Mouse (Mus musculus) lung, postnatal 14 days (tissue): Measurements from ENCODE around the gene Srek1ip1.

Experiments used
- DNase-seq: peaks from one replicate; pipeline ENCODE4 v3.0.0; 2021

Srek1ip1 gene

DNA sequence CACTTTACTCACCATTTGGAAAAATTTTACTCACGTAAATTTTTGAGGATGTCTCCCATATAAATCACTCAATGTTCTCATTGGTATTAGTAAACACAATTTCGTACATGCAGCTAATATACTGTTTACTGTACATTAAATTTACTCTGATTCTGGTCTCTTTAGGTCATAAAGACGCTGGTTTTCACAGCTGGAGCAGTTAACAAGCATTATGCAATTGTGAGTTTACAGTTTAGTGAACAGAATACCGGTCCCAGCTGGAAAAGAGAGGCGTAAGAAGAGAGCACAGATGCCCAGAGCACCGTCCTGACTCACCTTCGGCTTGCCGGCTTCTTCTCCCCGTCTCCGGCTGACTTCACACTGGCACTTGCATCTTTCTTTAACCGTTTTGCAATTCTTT, at the start of gene Srek1ip1:
Gene Srek1ip1 (plus strand): TSS at position 301 of the 400 bp plus-strand sequence.
- no peak for DNase-seq

DNA sequence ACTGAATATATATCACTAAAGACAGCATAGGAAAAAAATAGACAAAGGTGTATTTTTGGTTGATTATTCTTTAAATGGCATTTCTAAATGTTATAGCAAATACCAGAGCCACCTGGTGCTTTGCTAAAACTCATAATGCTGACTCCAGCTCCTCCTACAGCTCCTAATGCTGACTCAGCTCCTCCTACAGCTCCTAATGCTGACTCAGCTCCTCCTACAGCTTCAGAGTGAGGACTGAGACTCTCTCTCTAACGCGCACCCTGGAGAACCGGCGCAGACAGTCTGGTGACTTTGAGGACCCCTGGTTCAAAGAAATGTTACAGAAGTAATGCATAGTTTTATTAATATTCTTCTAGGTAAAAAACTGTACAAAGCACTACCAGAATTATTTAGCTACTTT, 49.4 kb upstream of the Srek1ip1 start:
- DNase-seq, result no peak

DNA sequence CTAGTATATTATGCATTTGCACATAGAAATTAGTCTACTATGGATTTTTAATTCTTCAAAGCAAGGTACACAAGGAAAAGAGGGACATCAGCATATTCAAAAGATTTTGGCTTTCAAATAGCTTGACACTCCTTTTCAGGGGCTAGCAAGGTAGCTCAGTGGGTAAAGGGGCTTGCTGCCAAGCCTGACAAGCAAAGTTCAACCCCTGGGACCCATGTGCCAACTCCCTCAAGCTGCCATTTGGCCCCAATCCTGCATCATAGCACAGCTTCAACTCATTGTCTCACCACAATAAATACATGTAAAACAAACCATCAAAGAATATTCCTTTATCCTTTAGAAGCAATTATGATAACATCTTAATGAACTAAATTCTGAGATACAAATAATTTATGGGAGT, 45.3 kb upstream of the Srek1ip1 start:
- no peak for DNase-seq

DNA sequence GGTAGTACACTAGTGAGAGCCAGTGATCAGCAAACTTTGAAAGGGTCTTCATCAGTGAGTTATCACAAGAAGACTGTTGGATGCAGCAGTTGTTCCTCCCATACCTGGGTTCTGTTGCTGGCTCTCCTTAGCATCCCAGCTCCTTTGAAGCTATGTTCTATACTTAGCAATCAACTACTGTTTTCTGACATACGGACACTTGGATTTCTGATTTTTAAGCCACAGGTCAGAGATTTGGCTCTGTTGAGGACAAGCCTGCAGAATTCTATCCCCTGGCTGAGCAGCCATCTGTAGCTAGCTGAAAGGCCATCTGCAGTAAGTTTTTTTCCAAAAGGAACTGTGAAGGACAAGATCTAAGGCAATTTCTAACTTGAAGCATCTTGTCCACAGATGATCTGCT, 32.9 kb upstream of the Srek1ip1 start:
- DNase-seq, result no peak

GRCm38 (mm10) chr13:104762401-104762800, 29.9 kb upstream of the Srek1ip1 start:
- no peak for DNase-seq

DNA sequence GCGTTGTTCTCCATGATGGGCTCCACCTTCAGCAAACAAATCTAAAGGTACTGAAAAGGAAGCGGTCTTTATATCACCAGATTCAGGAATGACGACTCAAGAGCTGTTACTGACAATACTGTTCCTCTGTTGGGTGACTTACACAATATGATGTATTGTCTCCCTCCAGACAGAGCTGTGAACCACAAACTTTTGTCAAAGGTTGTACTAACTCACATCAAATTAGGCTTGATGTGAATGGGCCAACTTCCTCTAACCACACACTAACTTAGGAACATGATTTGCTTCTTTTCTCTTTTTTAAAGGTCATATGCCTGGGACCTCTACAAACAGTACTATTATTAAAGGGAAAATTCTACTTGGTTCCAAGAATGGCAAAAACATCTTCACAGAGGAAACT, 29.1 kb upstream of the Srek1ip1 start:
- no peak for DNase-seq

DNA sequence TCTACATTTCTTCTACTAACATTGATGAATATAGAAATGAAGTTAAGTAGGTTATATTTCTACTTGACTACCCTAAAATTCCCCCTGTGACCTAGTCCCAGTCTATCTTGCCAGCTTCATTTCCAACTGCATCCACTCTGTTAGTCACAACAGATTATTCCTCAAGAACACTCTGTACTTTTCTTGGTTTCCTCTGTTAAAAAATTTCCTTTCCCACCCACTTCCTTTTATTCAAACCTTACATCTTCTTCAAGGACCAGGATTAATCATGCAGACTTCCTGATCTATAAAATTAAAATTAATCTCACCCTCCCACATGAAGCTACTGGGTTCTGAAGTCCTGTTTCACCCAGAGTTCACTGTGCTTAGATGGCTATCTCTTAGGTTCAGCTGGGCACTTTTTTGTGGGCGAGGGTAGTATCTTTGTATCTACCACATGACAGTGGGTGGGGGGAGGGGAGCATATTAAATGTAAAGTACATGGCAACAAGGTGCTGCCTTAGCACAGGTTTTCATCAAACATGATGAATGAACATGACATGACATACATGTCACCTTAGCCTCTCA, 13.1 kb upstream of the Srek1ip1 start:
- no peak for DNase-seq

DNA sequence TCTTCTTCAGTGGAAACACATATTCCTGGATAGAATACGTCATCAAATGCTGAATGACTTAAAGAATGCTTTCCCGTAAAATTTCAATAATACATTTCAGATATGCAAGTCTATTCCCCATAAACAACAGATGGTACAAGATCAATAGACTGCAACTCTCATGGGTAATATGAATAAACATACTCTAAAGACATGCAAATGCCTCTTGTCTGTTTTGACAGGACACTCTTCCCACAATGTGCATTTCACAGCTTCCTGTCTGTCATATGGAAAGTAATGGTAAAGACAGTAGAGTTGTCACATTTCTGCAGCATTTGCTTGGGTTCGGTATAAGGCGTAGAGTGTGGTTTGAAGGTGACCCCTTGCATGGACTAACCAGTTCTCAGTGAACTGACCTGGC, 5.0 kb upstream of the Srek1ip1 start:
- no peak for DNase-seq

DNA sequence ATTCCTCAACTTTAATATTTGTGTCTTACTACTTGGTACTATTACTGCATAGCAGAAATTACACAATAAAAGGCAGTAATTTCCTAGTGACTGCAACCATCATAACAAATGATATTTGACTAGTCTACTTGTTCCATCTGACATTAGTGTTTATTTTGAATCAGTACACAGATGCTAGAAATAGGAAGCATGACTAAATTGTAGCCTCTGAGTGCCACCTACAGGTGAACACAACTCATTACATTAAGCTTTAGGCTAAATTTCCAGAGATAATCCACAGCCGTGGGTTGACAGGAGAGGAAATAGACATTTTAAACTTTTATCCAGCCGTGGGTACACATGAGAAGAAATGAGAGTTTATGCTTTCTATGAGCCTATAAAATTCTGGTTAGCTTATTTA, 2.6 kb upstream of the Srek1ip1 start:
- DNase-seq, result peak; percentile 36

GRCm38 (mm10) chr13:104794421-104794820, 2.1 kb downstream of the Srek1ip1 start:
- DNase-seq, result no peak

DNA sequence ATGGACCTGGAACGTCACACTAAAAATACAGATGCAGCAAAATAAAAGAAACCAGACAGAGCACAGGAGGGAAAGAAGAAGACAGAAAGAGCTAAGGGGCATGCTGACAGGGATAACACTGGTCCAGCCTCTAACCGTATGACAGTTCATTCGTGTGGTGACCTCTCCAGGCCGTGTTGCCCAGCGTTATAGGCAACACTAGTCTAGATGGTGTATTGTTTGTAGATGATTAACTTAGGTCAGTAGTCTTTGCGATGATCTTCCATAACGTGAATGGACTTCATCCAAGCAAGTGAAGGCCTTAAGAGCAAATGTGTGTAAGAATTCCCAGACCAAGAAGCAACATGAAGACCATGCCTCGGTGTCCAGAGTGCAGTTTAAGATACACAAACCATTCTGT, 6.8 kb downstream of the Srek1ip1 start:
- DNase-seq, result no peak

GRCm38 (mm10) chr13:104799566-104800182, 7.4 kb downstream of the Srek1ip1 start:
- no peak for DNase-seq

DNA sequence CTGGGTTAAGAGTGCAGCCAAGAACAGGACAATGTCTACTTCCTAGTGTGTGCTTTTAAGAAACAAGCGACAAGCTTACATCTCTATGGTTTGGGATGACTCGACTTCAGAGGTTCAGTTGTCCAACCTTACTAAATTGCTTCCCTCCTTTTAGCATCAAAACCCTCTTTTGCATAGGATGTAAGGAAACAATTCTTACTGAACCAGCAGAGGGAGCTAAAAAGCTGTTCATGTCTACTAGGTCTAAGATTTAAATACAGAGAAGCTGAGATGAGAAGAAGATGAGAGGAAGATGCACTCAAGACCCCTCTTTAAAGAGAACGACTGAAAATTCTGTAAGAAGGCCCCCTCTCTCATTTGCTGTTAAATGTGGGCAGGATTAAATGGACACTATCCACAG, 13.4 kb downstream of the Srek1ip1 start:
- peak; percentile 4 for DNase-seq

GRCm38 (mm10) chr13:104816270-104816634, 24.0 kb downstream of the Srek1ip1 start:
- DNase-seq, result no peak

- peak; percentile 80 for DNase-seq
Measured at GRCm38 (mm10) chr13:104816635-104817571, 24.6 kb downstream of the Srek1ip1 start, which contains the start of gene Cwc27. Cwc27 (minus strand) TSS chr13:104817142.

GRCm38 (mm10) chr13:104817696-104818095, 25.4 kb downstream of the Srek1ip1 start:
- DNase-seq, result peak; percentile 1

DNA sequence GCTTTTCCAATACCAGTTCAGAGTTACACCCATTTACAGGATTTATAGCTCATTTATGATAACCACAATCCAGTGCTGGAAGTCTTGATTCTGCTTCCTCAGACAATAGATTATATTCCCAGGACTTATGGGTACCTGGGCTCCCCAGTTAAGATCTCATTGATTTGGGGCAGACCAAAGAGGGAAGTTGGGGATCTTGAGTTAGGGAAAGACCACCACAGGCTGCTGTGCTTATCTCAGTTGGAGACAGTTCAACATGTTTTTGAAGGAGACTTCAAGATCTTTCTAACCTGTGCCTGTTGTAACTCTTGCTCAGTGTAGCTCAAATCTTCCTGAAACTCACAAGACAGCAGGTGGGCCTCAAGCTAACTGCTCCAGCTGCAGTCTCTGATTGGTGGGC, 28.9 kb downstream of the Srek1ip1 start:
- DNase-seq, result no peak

GRCm38 (mm10) chr13:104821908-104822307, 29.6 kb downstream of the Srek1ip1 start:
- DNase-seq, result no peak

DNA sequence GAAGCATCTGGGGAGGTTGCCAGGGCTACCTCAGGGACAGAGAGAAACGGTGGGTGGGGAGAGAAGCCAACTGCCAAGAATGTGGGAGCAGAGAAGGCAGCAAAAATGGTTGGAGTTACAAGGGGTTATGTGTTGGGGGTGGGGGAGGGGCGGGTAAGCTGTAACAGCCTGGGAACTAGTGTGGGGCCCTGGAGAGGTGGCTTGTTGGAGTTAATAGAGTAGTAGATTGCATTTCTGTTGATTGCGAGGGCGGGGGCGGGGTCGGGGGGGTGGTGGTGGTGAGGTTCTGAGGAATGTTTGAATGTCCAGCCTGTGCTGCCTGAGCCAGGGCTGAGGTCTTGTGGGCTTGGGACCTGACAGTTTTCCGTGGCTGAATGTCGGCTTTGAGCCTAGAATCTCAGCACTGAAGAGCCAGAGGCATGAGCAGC, 30.1 kb downstream of the Srek1ip1 start:
- no peak for DNase-seq

DNA sequence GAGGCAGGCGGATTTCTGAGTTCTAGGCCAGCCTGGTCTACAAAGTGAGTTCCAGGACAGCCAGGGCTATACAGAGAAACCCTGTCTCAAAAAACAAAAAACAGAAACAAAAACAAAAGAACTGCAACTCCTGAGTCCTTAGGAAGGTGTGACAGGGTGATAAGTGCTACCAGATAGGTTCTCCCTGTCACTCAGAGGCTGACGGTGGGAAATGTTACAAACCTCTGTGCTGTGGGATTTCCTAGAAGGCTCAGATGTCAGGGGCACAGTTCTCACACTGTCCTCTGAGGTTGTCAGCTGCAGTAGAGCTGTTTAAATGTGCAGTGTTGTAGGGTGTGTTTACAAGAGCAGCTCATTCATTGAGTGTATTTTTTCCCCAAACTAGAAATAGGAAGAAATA, 33.2 kb downstream of the Srek1ip1 start:
- no peak for DNase-seq

- no peak for DNase-seq
Measured at GRCm38 (mm10) chr13:104832811-104833210, 40.5 kb downstream of the Srek1ip1 start.

DNA sequence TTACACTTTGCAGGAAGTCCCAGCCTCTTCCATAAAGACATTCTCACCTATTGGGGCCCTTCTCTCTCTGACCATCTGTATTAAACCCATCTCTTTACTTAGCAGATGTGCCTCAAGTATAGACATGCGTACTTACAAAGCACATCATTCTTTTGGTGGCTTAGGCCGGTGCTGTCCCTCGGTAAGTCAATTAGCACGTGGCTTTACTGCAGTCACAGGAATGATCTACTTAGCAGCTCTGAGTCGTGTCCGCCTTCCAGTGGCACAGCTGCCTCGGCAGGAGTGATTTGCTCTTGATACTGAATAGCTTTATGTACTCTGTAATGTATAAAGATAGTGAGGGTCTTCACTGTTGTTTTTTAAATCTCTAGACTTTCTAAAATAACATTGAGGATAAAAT, 45.3 kb downstream of the Srek1ip1 start:
- DNase-seq, result no peak

DNA sequence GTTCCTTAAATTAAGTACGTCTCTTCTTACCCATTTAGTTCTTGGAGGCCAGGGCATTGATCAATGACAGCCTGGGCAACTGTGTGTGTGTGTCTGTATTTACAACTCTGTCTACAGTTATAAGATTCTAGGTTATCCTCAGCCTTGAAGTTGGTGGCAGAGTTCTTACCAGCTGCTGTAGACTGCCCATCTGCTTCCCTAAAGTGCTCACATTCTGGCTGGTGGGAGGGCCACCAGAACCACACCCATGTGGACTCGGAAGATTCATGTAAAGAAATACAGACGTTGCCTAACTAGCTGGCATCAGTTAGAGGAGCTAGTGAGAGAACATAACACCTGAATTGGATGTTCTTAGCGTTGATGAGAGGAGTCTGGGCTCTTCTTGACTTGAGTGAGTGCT, 49.7 kb downstream of the Srek1ip1 start:
- DNase-seq, result no peak
